Mouse (Mus musculus) mouse embryonic stem cell (cell line): ENCODE data around the gene Atp5g3.
"Not testable (repeated sequence)": the region's sequence is repeated elsewhere in the genome, so short reads cannot be mapped to it uniquely, and the experiment has no call there.

Source experiments
- in situ Hi-C, 2 experiments: fragments of 300-500 bp; cut with MboI; formaldehyde crosslinking; loops; 1 replicate in 1 of 2; 3 replicates in 1 of 2; pipeline ENCODE4 v1.14.3; 2019 to 2020; ENCODE audit warnings: low sequenced_read_pairs in 2 of 2, low pct_unique_long_range_greater_than_20kb in 1 of 2, mixed read lengths in 1 of 2; ENCODE audit not compliant: unreplicated experiment in 1 of 2

Gene Atp5g3

GRCm38 (mm10) chr2:73911175-73911700 is at the start of gene Atp5g3:
Atp5g3 (minus strand) TSS chr2:73911326.
- in situ Hi-C loops = no loop called here

GRCm38 (mm10) chr2:73958342-73958741 is 47.2 kb upstream of the Atp5g3 start:
- in situ Hi-C loops = no loop called here

- in situ Hi-C loops = no loop called here
Measured at GRCm38 (mm10) chr2:73953612-73954011, 42.5 kb upstream of the Atp5g3 start.

DNA sequence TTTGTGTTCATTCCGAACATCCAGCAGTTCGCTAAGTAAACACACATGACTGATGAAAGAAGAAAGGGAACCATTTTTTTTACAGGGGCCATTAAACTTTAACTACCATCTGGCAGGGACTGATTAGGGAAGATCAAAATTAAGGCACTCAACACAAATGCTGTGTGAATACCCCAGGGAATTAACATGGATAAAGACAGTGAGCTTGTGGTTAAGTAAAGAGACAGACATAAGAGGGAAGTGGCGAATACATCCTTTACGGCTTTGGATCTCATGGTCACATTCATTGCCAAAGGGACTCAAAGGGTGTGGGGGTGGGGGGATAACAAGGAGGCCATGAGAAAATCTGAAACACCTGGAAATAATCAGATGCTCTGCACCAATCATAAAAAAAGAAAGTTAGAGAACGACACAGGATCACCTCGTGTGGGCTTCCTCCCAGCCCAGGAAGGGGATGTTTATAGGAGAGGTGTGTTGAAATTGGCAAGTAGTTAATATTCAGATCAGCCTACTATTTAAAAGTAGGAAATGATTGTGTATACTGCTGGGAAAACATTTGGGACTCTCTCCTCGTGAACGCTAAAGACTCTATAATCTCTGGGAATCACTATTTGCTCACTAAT is 41.6 kb upstream of the Atp5g3 start:
- in situ Hi-C loops = no loop called here

DNA sequence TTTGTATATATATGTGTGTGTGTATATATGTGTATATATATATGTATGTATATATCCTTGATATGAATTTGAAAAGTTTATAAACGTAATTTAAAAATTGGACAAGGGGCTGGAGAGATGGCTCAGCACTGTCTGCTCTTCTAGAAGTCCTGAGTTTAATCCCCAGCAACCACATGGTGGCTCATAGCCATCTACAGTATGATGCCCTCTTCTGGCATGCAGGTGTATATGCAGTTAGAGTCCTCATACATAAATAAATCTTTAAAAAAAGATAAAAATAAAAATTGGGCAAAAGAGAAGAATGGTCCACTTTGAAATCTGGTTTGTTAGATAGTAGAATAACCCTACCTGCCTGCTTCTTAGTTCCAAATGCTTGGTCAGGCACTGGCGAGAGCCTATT is 36.2 kb upstream of the Atp5g3 start:
- in situ Hi-C loops = no loop called here

- in situ Hi-C loops = no loop called here
Measured at GRCm38 (mm10) chr2:73943735-73944134, 32.6 kb upstream of the Atp5g3 start.

DNA sequence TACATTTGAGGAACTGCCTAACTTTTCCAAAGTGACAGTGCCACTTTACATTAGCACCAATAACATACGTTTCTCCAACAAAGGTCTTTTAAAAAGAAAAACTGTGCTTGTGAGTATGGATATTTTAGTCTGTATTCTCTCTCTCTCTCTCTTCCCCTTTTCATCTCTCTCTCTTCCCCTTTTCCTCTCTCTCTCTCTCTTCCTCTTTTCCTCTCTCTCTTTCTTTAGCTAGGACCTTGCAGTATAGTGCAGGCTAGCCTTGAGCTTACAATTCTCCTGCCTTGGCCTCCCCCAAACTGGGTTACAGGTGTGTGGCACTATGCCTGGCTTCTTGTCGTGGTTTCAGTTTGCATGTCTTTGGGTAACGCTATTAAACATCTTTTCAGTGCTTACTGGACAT is 31.7 kb upstream of the Atp5g3 start:
- in situ Hi-C loops = no loop called here

DNA sequence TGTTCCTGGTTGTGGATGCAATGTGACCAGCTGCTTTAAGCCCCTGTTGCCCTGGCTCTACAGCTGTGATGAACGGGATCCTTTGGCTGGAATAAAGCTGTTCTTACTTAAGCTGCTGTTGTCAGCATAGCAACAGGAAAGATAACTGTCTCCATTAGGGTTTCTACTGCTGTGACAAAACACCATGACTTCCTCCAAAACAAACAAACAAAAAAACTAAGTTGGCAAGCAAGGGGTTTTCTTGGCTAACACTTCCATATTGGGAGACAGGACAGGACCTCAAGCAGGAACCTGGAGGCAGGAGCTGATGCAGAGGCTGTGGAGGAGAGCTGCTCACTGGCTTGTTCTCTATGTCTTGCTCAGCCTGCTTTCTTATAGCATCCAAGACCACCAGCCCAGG is 30.2 kb upstream of the Atp5g3 start:
- in situ Hi-C loops = no loop called here

- in situ Hi-C loops = no loop called here
Measured at GRCm38 (mm10) chr2:73940471-73940870, 29.3 kb upstream of the Atp5g3 start.

DNA sequence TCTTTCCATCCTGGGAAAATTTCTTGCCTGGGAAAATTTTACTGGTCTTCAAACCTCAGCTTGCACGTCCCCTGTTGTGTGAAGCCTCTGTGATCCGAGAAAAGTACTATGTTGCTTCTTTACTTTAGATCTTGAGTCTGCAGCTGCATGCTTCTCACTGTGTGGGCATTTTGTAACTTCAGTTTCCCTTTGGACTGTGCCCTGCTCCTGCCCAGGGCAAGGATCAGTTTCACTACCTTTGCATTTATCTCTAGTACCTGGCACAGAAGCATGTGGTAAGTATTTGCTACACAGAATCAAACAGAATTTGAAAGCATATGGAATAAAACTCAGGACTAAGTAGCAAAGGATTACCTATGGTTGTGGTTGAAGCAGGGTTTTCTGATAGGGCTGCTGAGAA is 27.8 kb upstream of the Atp5g3 start:
- in situ Hi-C loops = no loop called here

- in situ Hi-C loops = no loop called here
Measured at GRCm38 (mm10) chr2:73932676-73933313, 21.7 kb upstream of the Atp5g3 start.

- in situ Hi-C loops = no loop called here
Measured at GRCm38 (mm10) chr2:73927711-73928110, 16.6 kb upstream of the Atp5g3 start.

DNA sequence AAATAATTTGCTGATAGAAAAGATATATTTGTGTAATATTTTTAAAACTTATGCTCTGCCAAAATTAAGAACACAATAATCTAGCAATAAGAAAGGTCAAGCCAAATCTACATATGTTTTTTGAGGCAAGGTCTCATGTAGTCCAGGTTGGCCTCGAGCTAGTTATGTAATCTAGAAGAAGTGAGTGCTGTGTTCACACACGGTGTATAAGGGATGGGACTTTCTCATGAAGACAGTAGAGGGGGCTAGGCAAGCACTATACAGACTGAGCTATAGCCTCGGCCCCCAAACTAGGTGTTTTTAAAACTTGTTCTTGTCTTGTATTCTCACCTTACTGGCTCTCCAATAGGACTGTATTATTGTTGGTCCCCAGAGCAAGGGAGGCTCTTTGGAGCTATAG is 14.4 kb upstream of the Atp5g3 start:
- in situ Hi-C loops = no loop called here

DNA sequence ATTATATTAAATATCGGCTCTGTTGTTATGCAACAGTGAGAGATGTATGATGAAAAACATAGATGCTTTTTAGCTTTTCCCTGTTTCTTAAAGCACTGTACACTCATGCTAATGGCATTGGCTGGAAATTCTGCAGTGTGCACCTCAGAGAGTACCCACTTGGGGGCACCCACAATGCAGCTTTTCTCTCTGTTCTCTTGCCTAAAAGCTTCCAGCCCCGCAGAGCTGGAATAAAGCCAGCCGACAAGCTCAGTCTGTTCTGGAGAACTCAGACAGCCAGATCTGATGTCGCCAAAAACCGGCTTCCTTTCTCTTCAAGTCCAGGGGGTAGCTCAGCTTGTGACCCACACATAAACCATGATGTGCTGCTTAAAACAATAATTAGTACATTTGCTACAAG is 14.0 kb upstream of the Atp5g3 start:
- in situ Hi-C loops = no loop called here

GRCm38 (mm10) chr2:73919642-73920041 is 8.5 kb upstream of the Atp5g3 start:
- in situ Hi-C loops = no loop called here

GRCm38 (mm10) chr2:73912264-73912663 is 1.1 kb upstream of the Atp5g3 start:
- in situ Hi-C loops = no loop called here

DNA sequence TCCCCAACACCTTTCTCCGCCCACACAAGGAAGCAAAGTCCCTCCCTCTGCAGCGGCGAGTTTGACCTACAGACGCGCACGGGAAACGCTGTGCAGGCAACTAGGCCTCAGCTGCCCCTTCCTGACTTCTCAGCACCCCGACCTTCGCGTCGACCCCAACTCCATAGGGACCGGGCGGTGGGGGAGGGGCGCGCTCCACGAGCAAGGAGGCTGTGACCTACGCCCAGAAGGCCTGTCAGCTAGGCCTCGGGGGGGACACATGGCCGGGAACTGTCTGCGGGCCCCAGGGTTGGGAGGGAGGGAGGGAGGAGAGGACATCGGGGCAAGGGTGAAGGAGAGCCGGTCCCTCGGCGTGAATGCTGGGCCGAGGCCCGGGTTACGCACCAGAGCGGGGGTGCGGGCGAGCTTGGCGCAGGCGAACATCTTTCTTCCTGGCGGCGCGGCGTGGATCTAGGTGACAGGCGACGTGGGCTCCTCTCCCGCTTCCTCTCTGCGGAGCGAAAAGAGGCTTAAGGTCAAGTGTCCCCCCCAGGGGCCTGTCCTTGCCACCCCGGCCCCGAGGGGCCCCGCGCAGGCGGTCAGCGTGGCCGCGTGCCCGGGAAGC is 453 bp downstream of the Atp5g3 start:
- in situ Hi-C loops = no loop called here

DNA sequence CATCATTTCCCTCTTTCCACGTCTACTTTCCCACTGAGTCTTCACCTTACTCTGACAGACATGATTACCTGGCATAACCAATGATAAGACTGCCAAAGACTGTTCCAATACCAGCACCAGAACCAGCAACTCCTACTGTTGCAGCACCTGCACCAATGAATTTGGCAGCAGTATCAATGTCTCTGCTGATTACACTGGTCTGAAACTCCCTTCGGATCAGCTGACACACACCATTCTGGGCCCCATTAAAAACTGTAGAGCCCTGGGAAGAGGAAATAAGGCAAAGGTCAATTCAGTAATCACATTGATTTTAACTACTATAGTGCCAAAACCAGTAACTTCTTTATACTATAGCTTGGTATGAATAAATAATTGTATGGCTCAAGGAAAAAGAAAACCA is 2.0 kb downstream of the Atp5g3 start:
- in situ Hi-C loops = no loop called here

GRCm38 (mm10) chr2:73904679-73905078 is 6.4 kb downstream of the Atp5g3 start:
- in situ Hi-C loops = not testable (repeated sequence)

DNA sequence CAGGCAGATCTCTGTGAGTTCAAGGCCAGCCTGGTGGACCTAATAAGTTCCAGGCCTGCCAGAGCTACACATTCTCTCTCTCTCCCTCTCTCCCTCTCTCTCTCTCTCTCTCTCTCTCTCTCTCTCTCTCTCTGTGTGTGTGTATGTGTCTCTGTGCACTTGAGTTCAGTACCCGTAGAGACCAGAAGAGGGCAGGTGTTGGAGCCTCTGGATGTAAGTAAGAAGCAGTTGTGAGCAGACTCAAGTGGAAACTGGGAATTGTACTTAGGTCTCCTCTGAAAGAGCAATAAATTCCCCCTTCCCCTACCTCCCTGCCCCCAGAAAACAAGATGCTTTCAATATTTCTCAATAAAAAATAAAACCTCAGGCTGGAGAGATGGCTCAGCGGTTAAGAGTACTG is 7.6 kb downstream of the Atp5g3 start:
- in situ Hi-C loops = no loop called here
